Comparison of ENCODE assay signal across 13 mouse cellular contexts in the genomic region with DNA sequence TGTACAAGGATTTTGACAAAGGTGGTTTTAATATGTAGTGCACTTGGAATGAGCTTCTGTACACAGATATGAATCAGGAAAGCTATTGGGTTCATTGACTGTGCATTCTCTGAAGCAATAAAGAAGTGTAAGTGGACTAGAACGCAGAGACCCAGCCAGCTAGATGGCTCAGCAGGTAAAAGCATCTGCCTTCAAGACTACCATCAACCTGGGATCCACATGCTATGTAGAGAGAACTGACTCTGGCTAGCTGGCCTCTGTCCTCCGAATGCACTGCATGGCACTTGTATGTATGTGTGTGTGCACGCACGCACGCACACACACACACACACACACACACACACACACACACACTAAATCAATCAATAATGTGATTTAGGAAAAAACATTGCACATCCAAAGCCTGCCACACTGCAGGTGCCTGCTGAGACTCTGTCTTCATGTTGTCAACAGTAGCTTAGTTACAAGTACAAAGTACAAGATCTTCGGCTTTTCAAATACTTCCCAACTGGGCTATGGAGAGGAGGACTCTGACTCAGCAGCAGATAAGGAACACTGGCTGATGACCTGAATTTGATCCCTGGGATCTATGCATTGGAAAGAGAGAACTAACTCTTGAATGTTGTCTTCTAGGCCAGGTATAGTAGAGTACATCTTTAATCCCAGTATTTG. TPM values are rescaled to one million over a fixed set of nuclear protein-coding genes. Genes with fewer than 3 reads are reported as not detected.
A peak's percentile ranks its signal among the peaks of the same experiment; 100 is the strongest.
DNase-seq lines count a peak whose midpoint lies in the region; ATAC-seq lines count a peak whose summit lies in the region.
"Had no signal": no experiment of that assay in that cellular context is flagged by ENCODE, and none has a peak within 500 bp of the region (broad histone marks: within the 10 kb centered on the region; RNA-seq: fewer than 3 reads in every experiment).

No protein-coding gene starts in this region.

- no peak overlapping the region for H3K9ac ChIP-seq in heart, embryonic 16.5 days (ENCODE audit: low read length)
- no peak overlapping the region for H3K9ac ChIP-seq in limb, embryonic 15.5 days
- no peak overlapping the region for H3K9ac ChIP-seq in liver, embryonic 15.5 days
- no peak overlapping the region for H3K9ac ChIP-seq in midbrain, embryonic 11.5 days (ENCODE audit: low read length)
- H3K9ac ChIP-seq: forebrain, postnatal 0 days had no signal

- no peak for ATAC-seq in heart, embryonic 16.5 days (replicated peaks; ENCODE audit: extremely low read depth, insufficient read depth, low FRiP score)
- no peak for ATAC-seq in limb, embryonic 15.5 days (ENCODE audit: insufficient number of reproducible peaks, low FRiP score, low TSS enrichment, low read depth)
- ATAC-seq in liver, embryonic 15.5 days (ENCODE audit: insufficient read depth) = peak; percentile 26
- ATAC-seq in midbrain, embryonic 11.5 days (ENCODE audit: low FRiP score) = no peak
- ATAC-seq: forebrain, postnatal 0 days; lung, postnatal 0 days had no signal

- no peak overlapping the region for H3K4me3 ChIP-seq in heart, embryonic 16.5 days (ENCODE audit: low read length)
- H3K4me3 ChIP-seq in heart, embryonic 10.5 days = no peak overlapping the region
- H3K4me3 ChIP-seq in limb, embryonic 15.5 days = no peak overlapping the region
- H3K4me3 ChIP-seq in limb, embryonic 10.5 days = no peak overlapping the region
- no peak overlapping the region for H3K4me3 ChIP-seq in liver, embryonic 15.5 days (replicated peaks)
- no peak overlapping the region for H3K4me3 ChIP-seq in midbrain, embryonic 11.5 days (ENCODE audit: low read depth, low read length)
- H3K4me3 ChIP-seq: hindbrain, embryonic 10.5 days; megakaryocyte, embryonic 14.5 days had no signal

- no peaks in the 10 kb centered on the region for H3K9me3 ChIP-seq in heart, embryonic 16.5 days (replicated peaks; ENCODE audit: control insufficient read depth, low read length)
- no peaks in the 10 kb centered on the region for H3K9me3 ChIP-seq in heart, embryonic 10.5 days
- no peaks in the 10 kb centered on the region for H3K9me3 ChIP-seq in limb, embryonic 15.5 days
- no peaks in the 10 kb centered on the region for H3K9me3 ChIP-seq in limb, embryonic 10.5 days (replicated peaks)
- no peaks in the 10 kb centered on the region for H3K9me3 ChIP-seq in liver, embryonic 15.5 days (replicated peaks)
- H3K9me3 ChIP-seq in midbrain, embryonic 11.5 days (ENCODE audit: control insufficient read depth, low read length) = no peaks in the 10 kb centered on the region
- H3K9me3 ChIP-seq: hindbrain, embryonic 10.5 days; megakaryocyte, embryonic 14.5 days had no signal

- H3K36me3 ChIP-seq in heart, embryonic 16.5 days (ENCODE audit: control insufficient read depth, insufficient read depth) = no peaks in the 10 kb centered on the region
- H3K36me3 ChIP-seq in heart, embryonic 10.5 days = no peaks in the 10 kb centered on the region
- no peaks in the 10 kb centered on the region for H3K36me3 ChIP-seq in limb, embryonic 15.5 days
- H3K36me3 ChIP-seq in limb, embryonic 10.5 days = no peaks in the 10 kb centered on the region
- no peaks in the 10 kb centered on the region for H3K36me3 ChIP-seq in liver, embryonic 15.5 days (replicated peaks)
- no peaks in the 10 kb centered on the region for H3K36me3 ChIP-seq in midbrain, embryonic 11.5 days (ENCODE audit: control insufficient read depth, insufficient read depth, low read length)

- no peaks in the 10 kb centered on the region for H3K27me3 ChIP-seq in heart, embryonic 16.5 days (ENCODE audit: control insufficient read depth, insufficient read depth, low read length)
- no peaks in the 10 kb centered on the region for H3K27me3 ChIP-seq in heart, embryonic 10.5 days (ENCODE audit: insufficient read depth, poor library complexity, severe bottlenecking)
- no peaks in the 10 kb centered on the region for H3K27me3 ChIP-seq in limb, embryonic 15.5 days
- no peaks in the 10 kb centered on the region for H3K27me3 ChIP-seq in limb, embryonic 10.5 days (ENCODE audit: low read depth, poor library complexity, severe bottlenecking)
- H3K27me3 ChIP-seq in liver, embryonic 15.5 days = no peaks in the 10 kb centered on the region
- no peaks in the 10 kb centered on the region for H3K27me3 ChIP-seq in midbrain, embryonic 11.5 days (ENCODE audit: control insufficient read depth, insufficient read depth, low read length)

- H3K27ac ChIP-seq in heart, embryonic 16.5 days (ENCODE audit: low read length) = peak overlapping the region; percentile 38; the same call in 1 of the 2 replicates
- H3K27ac ChIP-seq in heart, embryonic 10.5 days = no peak overlapping the region
- 0 out of 2 replicates have a peak overlapping the region, but pooled peaks have one; percentile 22 for H3K27ac ChIP-seq in limb, embryonic 15.5 days
- no peak overlapping the region for H3K27ac ChIP-seq in limb, embryonic 10.5 days
- H3K27ac ChIP-seq in liver, embryonic 15.5 days (replicated peaks) = 0 out of 2 replicates have a peak overlapping the region, but pooled peaks have one; percentile 16
- H3K27ac ChIP-seq in midbrain, embryonic 11.5 days (ENCODE audit: low read depth, low read length) = no peak overlapping the region
- H3K27ac ChIP-seq: hindbrain, embryonic 10.5 days had no signal

- intact Hi-C loops in gastrocnemius, postnatal 36 days (cut with DNase I) = no loop called here

- WGBS in heart, embryonic 16.5 days = 76% methylated on average over 6 of the region's 6 CpGs
- 78% methylated on average over 6 of the region's 6 CpGs for WGBS in heart, embryonic 10.5 days
- WGBS in limb, embryonic 15.5 days = 92% methylated on average over 6 of the region's 6 CpGs
- 91% methylated on average over 6 of the region's 6 CpGs for WGBS in limb, embryonic 10.5 days
- WGBS in liver, embryonic 15.5 days (ENCODE audit: insufficient replicate concordance) = 81% methylated on average over 6 of the region's 6 CpGs
- WGBS in midbrain, embryonic 11.5 days = 93% methylated on average over 6 of the region's 6 CpGs

- H3K4me2 ChIP-seq in heart, embryonic 16.5 days (ENCODE audit: low read depth, low read length) = no peak overlapping the region
- H3K4me2 ChIP-seq in limb, embryonic 15.5 days = no peak overlapping the region
- no peak overlapping the region for H3K4me2 ChIP-seq in liver, embryonic 15.5 days
- no peak overlapping the region for H3K4me2 ChIP-seq in midbrain, embryonic 11.5 days

- DNase-seq in heart, embryonic 10.5 days (ENCODE audit: low spot score) = no peak
- no peak for DNase-seq in limb, embryonic 10.5 days (ENCODE audit: low spot score)
- DNase-seq in midbrain, embryonic 11.5 days (ENCODE audit: low spot score, missing footprints) = no peak
- no peak for DNase-seq in gastrocnemius, postnatal 36 days
- no peak for DNase-seq in thymus, postnatal 4 days
- DNase-seq: cerebellum, adult 8-10 months; forebrain, postnatal 0 days had no signal

- peaks cover 15% of the 10 kb centered on the region for H3K4me1 ChIP-seq in heart, embryonic 16.5 days (ENCODE audit: control insufficient read depth, insufficient read depth, low read length)
- peaks cover 51% of the 10 kb centered on the region for H3K4me1 ChIP-seq in heart, embryonic 10.5 days
- peaks cover 6% of the 10 kb centered on the region; the same call in 1 of the 2 replicates for H3K4me1 ChIP-seq in limb, embryonic 15.5 days
- H3K4me1 ChIP-seq in limb, embryonic 10.5 days = peaks cover 8% of the 10 kb centered on the region; the same call in 1 of the 2 replicates
- peaks cover 43% of the 10 kb centered on the region for H3K4me1 ChIP-seq in liver, embryonic 15.5 days (replicated peaks)
- H3K4me1 ChIP-seq in midbrain, embryonic 11.5 days (ENCODE audit: control insufficient read depth, insufficient read depth, low read length) = 0 out of 2 replicates have a peak, but pooled peaks cover 2% of the 10 kb centered on the region

RNA-seq across cellular contexts. Expression of a gene that starts 57.1 kb away (rescaled TPM):
- 42.9 and 46.0 TPM in 2 replicates for polyA plus RNA-seq in heart, embryonic 16.5 days (2015; fragmentation: Nextera tagmentation; extraction: Ambion mirVana)
- 43.2 and 50.1 TPM in 2 replicates for polyA plus RNA-seq in heart, embryonic 10.5 days (2016; fragmentation: Nextera tagmentation; extraction: Ambion mirVana)
- polyA plus RNA-seq in limb, embryonic 15.5 days (2015; fragmentation: Nextera tagmentation; extraction: Ambion mirVana) = 51.6 and 54.1 TPM in 2 replicates
- 63.9 and 78.3 TPM in 2 replicates for polyA plus RNA-seq in limb, embryonic 10.5 days (2016; fragmentation: Nextera tagmentation; extraction: Ambion mirVana)
- polyA plus RNA-seq in liver, embryonic 15.5 days (2015; fragmentation: Nextera tagmentation; extraction: Ambion mirVana) = 5.8 and 7.0 TPM in 2 replicates
- 98.0 and 98.6 TPM in 2 replicates for polyA plus RNA-seq in midbrain, embryonic 11.5 days (2014; fragmentation: Nextera tagmentation; extraction: Ambion mirVana)
- 10 to 100 TPM; 12.3 to 12.6 TPM for total RNA-seq in gastrocnemius, postnatal 36 days (2021)

Comparison
In these comparisons a context has a peak if more than half of its experiments do, and no peak if none do; other contexts are left out.
1. H3K27ac ChIP-seq: peak in heart, embryonic 16.5 days (single experiment), limb, embryonic 15.5 days (single experiment) and liver, embryonic 15.5 days (single experiment); none in heart, embryonic 10.5 days (single experiment), limb, embryonic 10.5 days (single experiment) and midbrain, embryonic 11.5 days (single experiment).